Mouse (Mus musculus): ENCODE results near the gene Uggt2. TPM values are rescaled to one million over a fixed set of nuclear protein-coding genes. Genes with fewer than 3 reads are reported as not detected.
A peak's percentile ranks its signal among the peaks of the same experiment; 100 is the strongest.

The Uggt2 gene
- total RNA-seq, 2 experiments from 2014 or later = 0.58 to 1.2 TPM

GRCm38 (mm10) chr14:119037076-119037683 is 62.0 kb downstream of the Uggt2 start:
- no peak for ATAC-seq (ENCODE audit: poor library complexity, severe bottlenecking)

DNA sequence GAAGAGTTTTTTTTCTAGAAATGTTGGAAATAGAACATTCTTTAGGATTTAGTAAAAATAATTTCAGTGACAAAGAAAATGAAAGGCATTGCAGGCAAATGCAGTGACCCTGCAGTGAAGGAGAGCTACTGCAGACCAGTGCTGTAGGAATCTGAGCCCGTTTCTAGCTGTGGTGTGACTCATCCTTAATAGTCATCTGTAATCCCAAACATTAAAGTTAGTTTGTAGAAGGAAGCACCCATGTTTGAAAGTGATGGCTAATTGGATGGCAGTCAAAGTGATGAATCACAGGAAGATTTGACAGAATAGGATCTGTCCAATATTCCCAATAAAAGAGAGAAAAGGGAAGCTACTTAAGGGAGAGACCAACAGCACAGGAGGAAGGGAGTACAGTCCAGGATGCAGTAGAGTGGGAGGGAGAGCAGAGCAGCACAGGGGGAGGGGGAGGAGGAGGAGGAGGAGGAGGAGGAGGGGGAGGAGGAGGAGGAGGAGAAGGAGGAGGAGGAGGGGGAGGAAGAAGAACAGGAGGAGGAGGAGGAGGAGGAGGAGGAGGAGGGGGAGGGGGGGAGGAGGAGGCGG is 71.5 kb downstream of the Uggt2 start:
- no peak for ATAC-seq (ENCODE audit: poor library complexity, severe bottlenecking)

- ATAC-seq (ENCODE audit: poor library complexity, severe bottlenecking) = peak; percentile 96
Measured at GRCm38 (mm10) chr14:119027130-119027529, 72.1 kb downstream of the Uggt2 start.

DNA sequence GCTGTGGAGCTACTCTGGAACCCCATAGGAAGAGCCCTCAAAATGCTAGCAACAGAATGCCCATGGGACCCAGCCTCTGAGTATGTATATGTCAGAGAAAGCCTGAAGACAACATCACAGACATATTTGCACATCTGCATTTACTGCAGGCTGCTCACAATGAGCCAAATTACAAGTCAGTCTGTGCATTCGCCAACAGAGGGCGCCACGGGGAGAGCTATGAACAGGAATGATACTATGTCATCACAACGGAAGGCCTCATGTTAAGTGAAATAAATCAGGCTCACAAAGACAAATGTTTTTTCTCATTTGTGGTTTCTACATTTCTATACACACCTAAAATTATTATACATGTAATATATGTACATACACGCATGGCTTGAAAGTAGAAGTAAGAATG is 73.3 kb downstream of the Uggt2 start:
- peak; percentile 66 for ATAC-seq (ENCODE audit: poor library complexity, severe bottlenecking)

- no peak for ATAC-seq (ENCODE audit: poor library complexity, severe bottlenecking)
Measured at GRCm38 (mm10) chr14:119013549-119013948, 85.7 kb downstream of the Uggt2 start.

DNA sequence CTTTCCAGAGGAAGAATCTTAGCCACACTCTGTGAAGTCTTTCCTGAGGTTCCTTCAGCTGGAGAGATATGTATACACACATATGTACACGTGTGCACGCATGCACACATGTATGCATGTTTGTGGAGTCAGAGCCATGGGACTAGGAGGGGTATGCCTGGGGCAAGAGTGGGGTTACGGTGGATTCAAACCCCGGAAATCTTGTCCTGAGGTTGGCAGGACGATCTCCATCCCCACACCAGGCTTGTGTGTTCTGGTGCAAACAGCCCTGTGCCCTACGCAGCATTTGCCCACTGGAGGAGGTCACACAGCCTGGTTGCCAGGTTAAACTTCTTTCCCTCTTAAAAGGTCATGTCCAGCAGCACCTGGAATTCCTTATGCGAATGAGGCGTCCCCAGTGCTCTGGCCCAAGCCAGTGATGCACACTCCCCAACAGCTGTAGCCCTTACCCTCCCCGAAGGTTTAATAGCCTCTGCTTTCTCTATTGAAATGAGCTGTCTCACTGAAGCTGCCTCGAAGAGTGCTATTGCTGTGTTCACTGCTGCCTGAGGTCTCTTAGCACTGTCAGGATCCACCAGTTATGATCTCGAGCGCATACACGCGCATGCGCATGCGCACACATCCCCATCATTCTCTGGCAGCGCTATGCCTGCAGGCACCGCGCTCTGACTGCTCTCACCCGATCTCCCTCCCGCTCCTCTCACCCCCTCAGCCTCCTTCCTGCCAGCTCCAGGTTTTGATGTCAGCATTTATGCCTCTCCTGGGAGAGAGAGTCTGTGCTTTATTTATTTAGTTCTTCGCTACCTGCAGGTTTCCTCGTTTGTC is 86.4 kb downstream of the Uggt2 start:
- ATAC-seq (ENCODE audit: poor library complexity, severe bottlenecking) = peak; percentile 30; the same call in 1 of the 2 replicates

GRCm38 (mm10) chr14:119009531-119009930 is 89.7 kb downstream of the Uggt2 start:
- no peak for ATAC-seq (ENCODE audit: poor library complexity, severe bottlenecking)

DNA sequence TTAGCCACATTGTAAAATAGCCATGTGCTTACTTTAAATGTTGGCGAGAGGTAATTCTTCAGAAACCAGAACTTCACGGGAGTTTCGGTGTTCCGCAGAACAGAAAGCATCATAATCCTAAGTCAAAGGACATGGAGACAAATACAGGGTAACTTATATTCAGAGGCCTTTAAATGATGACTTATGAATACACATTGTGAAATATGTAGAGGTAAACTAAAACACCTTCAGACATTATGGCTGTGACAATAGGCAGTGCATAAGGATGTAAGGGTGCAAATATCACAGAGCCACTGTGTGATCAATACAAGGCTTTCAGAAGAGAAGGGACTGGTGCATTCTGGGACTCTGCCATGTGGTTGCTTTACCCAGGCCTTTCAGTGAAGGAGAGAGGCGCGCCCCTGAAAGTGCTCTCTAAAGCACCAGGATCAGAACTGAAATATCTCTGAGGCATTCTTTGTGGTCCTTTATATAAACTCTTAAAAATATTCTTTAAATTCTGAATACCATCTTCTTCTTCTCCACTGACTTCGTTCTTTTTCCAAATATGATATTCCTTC is 91.1 kb downstream of the Uggt2 start:
- ATAC-seq (ENCODE audit: poor library complexity, severe bottlenecking) = no peak

DNA sequence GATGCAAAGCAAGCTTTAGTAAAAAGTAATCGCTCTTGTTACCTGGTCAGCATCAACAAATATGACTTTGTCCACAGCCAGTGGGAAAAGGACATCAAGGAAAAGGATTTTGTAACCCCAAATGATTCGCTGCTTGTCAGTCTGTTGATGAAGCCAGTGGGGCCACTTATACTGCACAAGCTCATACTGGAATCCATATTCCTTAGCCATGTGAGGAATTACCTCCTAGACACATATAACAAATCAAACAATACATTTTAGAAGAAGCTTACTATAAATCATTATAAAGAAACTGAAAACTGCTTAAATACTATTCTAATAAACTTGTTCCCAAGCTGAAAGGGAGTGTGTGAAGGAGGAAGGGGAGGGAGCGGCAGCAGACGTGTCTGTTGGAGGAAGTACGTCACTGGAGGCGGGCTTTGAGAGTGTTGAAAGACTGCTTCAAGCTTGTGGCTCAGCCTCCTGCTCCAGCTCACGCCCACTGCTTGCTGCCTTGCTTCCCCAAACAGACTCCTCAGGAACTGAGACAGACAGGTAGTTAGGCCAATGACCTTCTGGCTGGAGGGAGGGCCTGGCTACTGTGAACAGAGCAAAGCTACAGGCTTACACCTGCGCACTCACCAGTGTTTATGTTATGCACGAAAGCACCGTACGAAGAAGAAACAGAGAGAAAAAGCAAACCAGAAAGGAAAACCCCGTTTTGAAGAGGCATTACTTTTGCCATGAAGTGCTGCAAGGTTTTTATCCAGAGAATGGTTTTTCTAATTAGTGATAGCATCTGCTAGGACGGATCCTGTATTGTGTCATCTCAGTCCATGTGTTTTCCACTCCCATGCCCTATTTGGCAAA is 91.9 kb downstream of the Uggt2 start:
- peak; percentile 96 for ATAC-seq (ENCODE audit: poor library complexity, severe bottlenecking)

- peak; percentile 12; the same call in 1 of the 2 replicates for ATAC-seq (ENCODE audit: poor library complexity, severe bottlenecking)
Measured at GRCm38 (mm10) chr14:119006441-119007102, 92.7 kb downstream of the Uggt2 start.

DNA sequence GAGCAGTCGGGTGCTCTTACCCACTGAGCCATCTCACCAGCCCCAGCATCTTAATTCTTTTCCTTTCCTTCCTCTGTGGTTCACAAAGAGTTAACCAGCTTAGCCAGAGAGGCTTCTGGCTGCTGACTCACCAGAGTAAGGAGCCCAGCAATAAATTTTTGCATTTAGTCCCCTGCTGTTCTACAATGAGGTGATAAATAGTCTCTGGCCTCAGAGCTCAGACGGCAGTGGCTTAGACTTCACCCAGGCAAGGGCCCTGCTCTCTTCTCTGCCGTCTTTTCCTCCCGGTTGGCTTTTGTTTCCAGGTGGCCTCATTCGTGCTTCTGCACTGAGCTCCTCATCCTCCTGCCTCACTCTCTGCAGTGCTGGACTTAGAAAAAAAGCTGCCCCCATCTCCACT is 93.4 kb downstream of the Uggt2 start:
- no peak for ATAC-seq (ENCODE audit: poor library complexity, severe bottlenecking)

DNA sequence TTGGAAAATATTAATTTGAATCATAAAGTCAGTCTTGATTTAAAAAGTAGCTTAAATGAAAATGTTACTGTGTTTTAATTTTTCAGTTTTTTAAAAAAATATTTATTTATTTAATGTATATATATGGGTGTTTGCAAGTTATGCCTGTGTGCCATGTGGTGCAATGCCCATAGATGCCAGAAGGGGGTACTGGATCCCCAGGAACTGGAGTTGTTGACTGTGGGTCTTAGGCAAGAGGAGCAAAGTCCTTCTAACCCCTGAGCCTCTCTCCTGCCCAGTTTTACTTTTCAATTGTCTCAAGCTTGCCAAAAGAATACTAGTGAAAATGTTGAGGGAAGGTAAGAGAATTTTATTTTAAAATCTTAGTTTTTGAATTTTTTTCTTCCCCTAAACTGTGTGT is 95.9 kb downstream of the Uggt2 start:
- peak; percentile 31; the same call in 1 of the 2 replicates for ATAC-seq (ENCODE audit: poor library complexity, severe bottlenecking)

DNA sequence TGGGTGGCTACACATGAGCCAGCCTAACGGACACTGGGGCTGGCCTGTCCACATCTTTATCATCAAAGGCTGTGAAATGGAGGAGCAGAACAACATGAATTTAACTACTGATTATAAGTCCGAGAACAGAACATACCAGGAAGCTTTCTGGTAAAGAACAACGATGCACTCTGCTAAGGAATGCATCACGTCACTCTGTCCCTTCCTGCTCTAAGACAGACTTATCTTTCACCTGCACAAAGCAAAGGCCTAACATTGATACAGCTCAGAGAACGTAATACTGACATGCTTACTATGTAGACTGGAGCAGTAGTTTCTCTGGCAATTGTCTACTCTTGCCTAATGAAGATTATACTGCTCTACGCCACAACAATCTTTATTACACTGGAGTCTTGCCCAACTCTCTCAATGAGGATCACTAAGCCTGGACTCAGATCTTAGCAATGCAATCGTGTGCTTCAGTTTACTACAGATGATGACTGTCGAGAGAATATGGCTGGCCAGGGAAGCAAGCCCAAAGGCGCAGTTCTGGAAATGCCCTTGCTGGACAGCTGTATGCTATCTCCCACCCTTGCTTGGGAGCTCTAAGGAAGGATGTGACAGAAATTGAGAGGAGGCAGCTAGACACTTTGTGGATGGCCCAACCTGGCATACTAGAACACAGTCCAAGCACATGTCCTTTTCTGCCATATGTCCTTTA is 103.9 kb downstream of the Uggt2 start:
- ATAC-seq (ENCODE audit: poor library complexity, severe bottlenecking) = no peak

GRCm38 (mm10) chr14:118987523-118988496 is 111.4 kb downstream of the Uggt2 start:
- ATAC-seq (ENCODE audit: poor library complexity, severe bottlenecking) = peak; percentile 71

DNA sequence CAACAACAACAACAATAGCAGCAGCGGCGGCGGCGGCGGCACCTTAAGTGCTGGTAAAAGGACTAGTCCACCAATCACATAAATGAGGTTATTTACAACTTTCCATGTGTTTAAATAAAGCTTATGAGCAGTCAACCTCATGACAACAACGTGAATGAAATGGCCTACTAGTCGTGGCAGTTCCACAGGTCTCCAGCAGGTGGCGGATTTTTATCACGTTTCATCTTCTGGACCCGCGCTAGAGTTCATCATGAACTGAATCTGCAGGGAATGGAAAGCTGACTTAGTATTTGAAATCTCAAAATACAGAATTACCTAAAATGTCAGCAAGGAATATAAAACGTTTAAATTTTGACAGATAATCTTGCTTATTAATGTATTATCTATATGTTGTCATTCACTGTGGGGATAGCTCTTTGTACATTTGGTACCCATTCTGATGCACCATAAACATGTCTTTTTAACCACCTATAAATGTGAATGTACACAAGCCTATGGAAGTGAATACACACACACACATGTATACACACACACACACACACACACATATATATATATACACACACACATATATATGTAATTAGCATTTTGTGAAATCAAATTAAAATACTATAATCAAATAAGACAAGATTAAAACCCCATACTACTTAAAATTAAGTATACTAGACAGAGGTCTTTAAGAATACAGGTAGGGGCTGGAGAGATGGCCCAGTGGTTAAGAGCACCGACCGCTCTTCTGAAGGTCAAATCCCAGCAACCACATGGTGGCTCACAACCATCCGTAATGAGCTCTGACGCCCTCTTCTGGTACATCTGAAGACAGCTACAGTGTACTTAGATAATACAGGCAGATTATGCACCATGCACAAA is 112.3 kb downstream of the Uggt2 start:
- peak; percentile 74 for ATAC-seq (ENCODE audit: poor library complexity, severe bottlenecking)

GRCm38 (mm10) chr14:118984161-118984560 is 115.1 kb downstream of the Uggt2 start:
- ATAC-seq (ENCODE audit: poor library complexity, severe bottlenecking) = no peak

- no peak for ATAC-seq (ENCODE audit: poor library complexity, severe bottlenecking)
Measured at GRCm38 (mm10) chr14:118983396-118983795, 115.8 kb downstream of the Uggt2 start.

Data from megakaryocyte, adult 5-6 weeks (primary cell).